Mouse (Mus musculus): ENCODE data around the gene Tmsb4x.

Gene Tmsb4x

DNA sequence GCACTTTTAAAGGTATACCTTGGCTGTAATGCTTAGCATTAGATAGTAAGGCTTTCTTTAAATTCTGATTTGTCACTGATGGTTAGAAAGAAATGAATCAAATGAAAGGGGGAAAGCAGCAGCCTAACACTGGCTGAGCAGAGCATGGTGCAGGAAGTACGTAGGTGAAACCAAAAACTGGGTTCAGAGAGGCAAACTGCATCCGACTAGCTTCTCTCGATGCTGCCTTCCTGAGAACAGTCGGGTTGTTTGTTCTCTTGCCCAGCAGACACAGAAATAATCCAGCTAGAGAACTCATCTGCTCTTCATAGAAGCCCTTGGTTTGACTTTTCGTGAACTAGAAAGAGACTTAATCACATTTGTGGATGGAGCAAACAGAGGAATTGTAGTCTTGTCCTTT is 26.7 kb downstream of the Tmsb4x start:
- no peak for DNase-seq (ENCODE audit: low spot score)

DNA sequence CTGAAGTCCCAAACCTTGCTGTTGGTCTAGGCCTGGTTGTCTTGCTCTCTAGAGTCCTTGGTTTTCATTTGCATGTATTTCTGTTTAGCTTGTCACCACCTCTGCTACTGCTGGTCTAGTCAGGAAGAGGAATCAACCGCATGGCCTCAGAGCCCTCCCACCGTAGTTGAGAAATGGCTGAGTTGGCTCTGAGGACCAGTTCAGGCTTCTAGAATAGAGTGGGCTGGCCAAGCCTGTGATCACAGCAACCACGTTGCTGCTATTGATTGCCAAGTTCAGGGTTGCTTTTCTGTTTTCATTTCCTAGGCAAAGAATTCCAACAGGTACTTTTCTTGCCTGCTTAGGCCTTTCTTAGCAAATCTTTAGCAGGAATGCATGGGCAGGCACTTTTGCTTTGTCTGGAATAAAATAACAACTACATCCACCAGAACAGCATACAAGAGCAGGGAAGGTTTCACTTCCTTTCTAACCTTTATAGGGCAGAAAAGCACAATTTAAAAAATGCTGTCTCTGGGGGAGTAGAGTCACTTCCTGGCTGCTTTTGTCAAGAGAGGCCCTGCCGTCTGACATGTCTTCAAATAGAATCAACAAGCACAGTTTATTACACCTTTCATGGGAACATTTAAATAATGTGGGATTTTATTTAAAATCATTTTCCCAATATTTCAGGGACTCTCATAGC is 29.0 kb downstream of the Tmsb4x start:
- no peak for DNase-seq (ENCODE audit: low spot score)

DNA sequence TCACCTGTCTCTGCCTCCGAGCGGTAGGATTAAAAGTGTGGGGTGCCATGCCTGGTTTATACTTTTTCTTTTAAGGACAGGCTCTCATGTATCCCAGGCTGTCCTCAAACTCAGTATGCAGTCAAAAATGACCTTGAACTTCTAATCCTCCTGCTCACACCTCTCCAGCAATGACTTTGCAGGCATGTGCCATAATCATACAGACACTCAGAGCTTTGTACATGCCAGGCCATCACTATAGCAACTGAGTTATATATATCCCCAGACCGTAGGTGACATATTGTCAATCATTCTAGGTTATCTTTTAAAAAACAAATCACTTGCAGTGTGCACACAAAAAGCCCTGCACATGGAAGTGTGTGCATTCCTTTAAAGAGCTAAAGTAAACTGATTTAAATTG is 29.6 kb downstream of the Tmsb4x start:
- DNase-seq (ENCODE audit: low spot score), result no peak

DNA sequence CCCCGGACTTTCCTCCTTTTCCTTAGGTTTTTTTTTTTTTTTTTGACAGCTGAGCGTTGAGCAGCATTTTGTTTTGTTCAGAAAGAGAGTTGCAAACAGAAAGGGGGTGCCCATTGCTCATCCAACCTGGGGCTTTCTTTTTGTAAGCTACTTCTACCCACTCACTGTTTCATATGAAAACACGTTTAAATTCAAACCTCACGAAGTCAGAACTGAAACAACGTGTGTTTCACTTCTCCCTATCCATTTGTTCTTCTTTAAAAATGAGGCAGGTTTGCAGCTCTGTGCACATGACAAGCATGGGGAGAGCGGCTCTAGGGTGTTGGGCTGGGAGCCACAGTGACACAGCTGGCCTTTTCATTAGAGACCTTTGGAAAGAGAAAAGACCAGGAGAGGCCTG is 33.8 kb downstream of the Tmsb4x start:
- DNase-seq (ENCODE audit: low spot score), result no peak

DNA sequence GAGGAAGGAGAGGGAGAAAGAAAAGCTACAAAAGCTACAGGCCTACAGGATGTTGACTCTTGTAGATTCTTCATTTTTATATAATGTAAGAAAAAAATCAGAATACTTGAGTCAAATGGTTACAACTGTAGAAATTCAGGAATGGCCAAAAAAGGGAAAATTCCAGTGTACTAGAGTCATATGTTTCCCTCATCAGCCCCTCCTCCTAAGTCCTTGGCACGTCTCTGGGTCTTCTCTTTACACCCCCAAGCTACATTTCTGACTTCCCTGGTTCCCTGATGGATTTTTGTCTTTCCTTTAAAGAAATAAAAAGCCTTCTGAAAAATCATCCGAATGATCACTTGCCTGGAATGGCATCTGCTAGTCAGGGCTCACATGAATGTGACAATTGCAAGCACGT is 34.8 kb downstream of the Tmsb4x start:
- no peak for DNase-seq (ENCODE audit: low spot score)

DNA sequence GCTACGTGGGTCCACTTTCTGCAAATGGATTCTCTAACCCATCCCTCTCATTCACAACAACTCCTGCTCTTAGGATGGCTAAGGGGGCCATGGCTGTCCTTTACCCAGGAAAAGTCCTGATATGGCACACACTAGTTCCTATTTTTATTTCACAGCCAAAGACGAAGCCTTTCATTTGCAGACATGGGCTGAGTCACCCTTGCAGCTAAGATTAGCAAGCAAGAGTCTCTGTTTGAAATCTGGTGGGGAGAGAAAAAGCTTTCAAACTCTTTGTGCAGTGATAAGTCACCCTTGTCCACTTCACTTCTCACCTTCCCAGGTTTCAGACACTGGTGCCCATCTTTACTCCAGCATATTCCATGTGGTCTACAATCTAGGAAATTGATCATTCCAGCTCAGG is 36.9 kb downstream of the Tmsb4x start:
- no peak for DNase-seq (ENCODE audit: low spot score)

DNA sequence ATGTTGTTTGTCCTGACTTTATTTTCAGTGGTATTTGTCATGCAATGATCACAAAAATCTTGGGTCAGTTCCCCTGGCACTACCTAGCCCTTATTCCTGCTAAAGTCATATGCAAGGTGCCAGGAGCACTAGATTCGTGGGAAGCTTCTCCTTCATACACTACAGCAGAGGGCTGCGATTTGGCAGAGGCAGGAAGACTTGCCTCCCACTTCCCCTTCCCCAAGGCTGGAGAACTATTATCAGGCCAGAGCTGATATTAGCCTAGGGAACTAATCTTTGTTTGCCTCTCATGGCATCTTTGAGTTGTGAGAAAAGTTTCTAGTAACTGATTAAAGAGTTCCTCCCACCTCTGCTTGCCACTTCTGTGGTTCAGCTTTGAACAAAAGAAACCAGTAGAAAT is 37.8 kb downstream of the Tmsb4x start:
- no peak for DNase-seq (ENCODE audit: low spot score)

DNA sequence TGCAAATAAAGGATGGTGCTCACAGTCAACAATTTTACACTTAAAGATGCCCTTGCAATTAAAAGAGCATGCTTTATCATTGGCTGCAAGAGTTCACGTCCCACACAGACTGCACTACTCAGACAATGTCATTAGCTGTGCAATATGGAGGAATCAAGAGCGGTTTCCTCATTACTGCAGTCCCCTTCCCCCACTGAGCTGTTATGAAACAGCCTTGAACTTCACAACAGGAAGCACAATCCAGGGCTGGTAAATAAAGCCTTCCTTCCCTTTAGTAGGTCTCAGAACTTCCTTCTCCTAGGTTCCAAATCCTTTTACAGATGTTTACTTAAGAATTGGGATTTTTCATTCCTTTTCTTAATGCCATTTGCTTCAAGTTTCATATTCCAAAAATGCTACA is 41.8 kb downstream of the Tmsb4x start:
- no peak for DNase-seq (ENCODE audit: low spot score)

DNA sequence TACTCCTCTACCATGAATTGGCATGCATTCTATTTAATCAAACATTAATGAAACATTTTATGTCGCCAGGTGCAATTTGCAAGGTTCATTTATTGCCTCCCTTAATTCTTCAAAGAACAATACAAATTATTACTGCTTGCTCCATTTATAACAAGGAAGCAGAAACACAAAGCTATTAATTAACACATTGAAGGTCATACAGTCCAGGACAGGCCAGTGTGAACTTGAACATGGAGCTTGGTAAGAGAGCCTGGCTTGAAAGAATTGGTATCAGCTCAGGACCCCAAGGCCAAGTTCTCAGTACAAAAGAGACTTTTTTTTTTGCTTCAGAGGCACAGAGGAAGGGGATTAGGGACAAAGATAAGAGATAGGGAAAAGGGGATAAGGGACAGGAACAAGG is 43.1 kb downstream of the Tmsb4x start:
- no peak for DNase-seq (ENCODE audit: low spot score)

DNA sequence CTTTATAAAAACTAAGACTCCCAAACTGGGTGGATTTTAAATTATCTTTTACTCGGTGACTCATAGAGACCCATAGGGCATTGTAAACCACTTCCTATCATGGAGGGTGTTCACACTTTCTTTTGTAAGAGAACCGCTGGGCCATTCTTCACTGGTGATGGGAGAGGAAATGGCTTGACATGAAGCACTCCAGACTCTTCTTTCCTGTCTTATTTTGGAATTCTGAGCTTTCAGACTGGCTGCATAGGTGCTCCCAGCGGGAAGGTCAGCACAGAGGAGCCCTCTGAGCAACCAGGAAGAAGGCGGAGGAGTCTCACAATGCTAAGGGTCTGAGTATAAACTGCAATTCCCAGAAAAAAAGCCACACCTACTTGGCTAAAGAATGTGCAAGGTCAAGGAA is 51.4 kb downstream of the Tmsb4x start:
- DNase-seq (ENCODE audit: low spot score), result no peak

Measured in left cerebral cortex, adult 11 months (tissue).